Mouse (Mus musculus): ENCODE measurements around the gene 4930426L09Rik. TPM values are rescaled to one million over a fixed set of nuclear protein-coding genes. Genes with fewer than 3 reads are reported as not detected.

The 4930426L09Rik gene
- 0.18 and 0.38 TPM in 2 replicates for polyA plus RNA-seq (2016; fragmentation: Nextera tagmentation; extraction: Ambion mirVana)

DNA sequence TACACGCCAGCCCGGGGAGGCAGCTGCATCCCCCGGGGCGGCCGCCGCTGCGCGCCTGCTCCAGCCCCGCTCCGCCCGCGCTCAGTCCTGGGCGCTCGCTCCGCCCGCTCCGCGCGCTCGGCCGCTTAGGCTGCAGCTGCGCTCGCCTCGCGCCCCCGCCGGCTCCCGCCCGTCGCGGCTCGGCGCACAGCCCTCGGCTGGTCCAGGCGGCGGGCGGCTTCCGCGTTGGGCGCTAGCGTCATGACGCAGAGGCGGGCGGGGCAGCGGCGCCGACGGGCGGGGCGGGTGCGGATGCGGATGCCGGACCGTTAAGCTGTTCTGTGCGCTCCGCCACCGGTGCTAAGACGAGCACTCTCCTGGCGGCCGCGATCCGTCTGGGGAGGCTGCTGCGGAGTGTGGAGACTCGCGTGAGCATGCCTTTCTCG is at the start of gene 4930426L09Rik, which contains the start of gene Pip4k2a:
TSS of gene 4930426L09Rik (plus strand) at position 290 of the 425 bp plus-strand sequence.
TSS of gene Pip4k2a (minus strand) at position 73 of the 425 bp plus-strand sequence.
- under 1% methylated on average over 66 of the region's 66 CpGs for WGBS
- H3K4me1 ChIP-seq = peaks cover 20% of the 10 kb centered on the region
- H3K9me3 ChIP-seq = no peaks in the 10 kb centered on the region
- no peaks in the 10 kb centered on the region for H3K36me3 ChIP-seq
- peak; percentile 93 for DNase-seq (ENCODE audit: low spot score)
- H3K27me3 ChIP-seq (ENCODE audit: insufficient read depth, poor library complexity, severe bottlenecking) = no peaks in the 10 kb centered on the region
- peak within 1 kb of the TSS; percentile 84 for H3K4me3 ChIP-seq
- peak within 1 kb of the TSS; percentile 95 for H3K27ac ChIP-seq

DNA sequence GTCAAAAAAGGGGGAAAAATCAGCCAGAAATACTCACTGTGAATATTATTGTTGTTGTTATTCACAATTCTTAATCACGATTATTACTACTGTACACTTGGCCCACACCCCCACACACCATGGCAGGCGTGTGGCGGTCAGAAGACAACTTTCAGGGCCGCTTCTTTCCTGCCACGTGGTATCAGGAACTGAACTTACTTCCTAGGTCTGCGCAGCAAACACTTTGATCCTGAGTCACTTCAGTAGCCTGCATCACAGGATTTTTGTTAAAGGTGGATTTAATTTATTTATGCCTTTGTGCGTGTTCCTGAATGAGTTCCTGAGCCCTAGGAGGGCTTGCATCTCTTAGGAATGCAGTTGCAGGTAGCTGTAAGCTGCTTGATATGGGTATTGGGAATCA is 49.4 kb upstream of the 4930426L09Rik start:
- no peaks in the 10 kb centered on the region for H3K27me3 ChIP-seq (ENCODE audit: insufficient read depth, poor library complexity, severe bottlenecking)
- H3K27ac ChIP-seq = no peak overlapping the region
- no peaks in the 10 kb centered on the region for H3K36me3 ChIP-seq
- H3K4me3 ChIP-seq = no peak overlapping the region
- H3K4me1 ChIP-seq = peaks cover 15% of the 10 kb centered on the region
- WGBS = 83% methylated on average over 7 of the region's 7 CpGs
- DNase-seq (ENCODE audit: low spot score) = no peak
- no peaks in the 10 kb centered on the region for H3K9me3 ChIP-seq

DNA sequence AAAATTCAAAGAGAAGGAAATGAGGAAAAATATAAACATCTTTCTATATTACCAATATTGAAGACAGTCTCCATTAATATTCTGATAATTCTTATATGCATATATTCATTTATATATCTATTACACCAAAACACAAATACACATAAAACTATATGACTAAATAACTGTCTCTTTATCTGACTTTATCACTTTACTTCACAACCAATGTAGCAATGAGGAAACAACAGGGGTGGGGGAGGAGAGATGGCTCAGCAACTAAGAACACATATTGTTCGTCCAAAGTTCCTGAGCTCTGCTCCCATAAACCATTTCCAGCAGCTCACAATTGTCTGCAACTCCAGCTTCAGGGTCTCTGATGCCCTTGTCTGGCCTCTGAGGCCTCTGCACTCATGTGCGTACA is 47.4 kb upstream of the 4930426L09Rik start:
- no peaks in the 10 kb centered on the region for H3K27me3 ChIP-seq (ENCODE audit: insufficient read depth, poor library complexity, severe bottlenecking)
- H3K4me3 ChIP-seq = no peak overlapping the region
- 74% methylated on average over 2 of the region's 2 CpGs for WGBS
- no peaks in the 10 kb centered on the region for H3K9me3 ChIP-seq
- H3K27ac ChIP-seq = no peak overlapping the region
- DNase-seq (ENCODE audit: low spot score) = no peak
- H3K36me3 ChIP-seq = no peaks in the 10 kb centered on the region
- peaks cover 18% of the 10 kb centered on the region; the same call in 1 of the 2 replicates for H3K4me1 ChIP-seq

DNA sequence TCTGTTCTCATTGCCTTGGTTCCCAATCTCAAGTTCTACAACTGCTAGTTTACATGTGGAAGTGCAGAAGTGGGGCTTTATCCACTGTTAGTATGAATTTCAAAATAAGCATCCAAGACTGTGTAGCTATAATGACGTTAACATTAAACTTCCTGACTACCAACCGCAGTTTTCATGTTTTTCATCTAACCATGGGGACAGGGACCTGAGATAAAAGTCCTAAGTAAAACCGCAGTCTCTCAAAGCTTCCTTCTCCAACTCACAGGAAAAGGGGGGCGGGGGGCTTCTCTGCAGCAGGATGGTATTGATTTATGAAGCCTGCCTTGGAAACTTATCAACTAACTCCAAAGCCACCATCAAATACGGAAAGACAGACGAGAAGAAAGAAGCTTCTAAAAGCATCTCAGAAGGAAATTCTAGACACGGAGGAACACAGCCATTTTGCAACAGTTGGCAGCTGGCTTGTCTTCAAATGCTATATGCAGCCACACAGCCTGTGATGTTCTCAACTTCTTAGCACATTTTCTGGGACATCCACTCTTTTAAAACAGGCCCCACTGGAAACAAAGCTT is 46.0 kb upstream of the 4930426L09Rik start:
- no peaks in the 10 kb centered on the region for H3K9me3 ChIP-seq
- H3K4me1 ChIP-seq = peaks cover 26% of the 10 kb centered on the region
- no peaks in the 10 kb centered on the region for H3K27me3 ChIP-seq (ENCODE audit: insufficient read depth, poor library complexity, severe bottlenecking)
- WGBS = 46% methylated on average over 7 of the region's 7 CpGs
- no peak overlapping the region for H3K4me3 ChIP-seq
- no peak for DNase-seq (ENCODE audit: low spot score)
- no peak overlapping the region for H3K27ac ChIP-seq
- H3K36me3 ChIP-seq = no peaks in the 10 kb centered on the region

DNA sequence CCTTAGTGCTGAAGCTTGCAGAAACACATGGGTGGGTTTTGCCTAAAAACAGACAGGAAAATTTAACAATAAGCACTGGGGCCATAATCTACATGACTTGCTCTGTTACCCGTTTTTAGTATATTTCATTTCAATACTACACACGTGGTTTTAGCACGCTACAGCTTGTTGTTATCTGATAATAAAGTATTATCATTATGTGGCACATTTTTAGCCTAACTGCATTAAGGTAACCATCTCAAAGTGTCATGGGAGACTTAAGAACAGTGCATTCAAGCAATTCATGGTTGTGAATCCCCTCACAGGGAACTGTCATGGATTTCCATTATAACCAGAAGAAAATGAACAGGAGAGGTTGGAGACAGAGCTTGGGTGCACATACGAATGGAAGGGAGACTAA is 43.7 kb upstream of the 4930426L09Rik start:
- Histone ChIP-seq H3K9me3 (no peaks in the 10 kb centered on the region), H3K27ac (no peak overlapping the region), H3K4me3 (no peak overlapping the region), H3K4me1 (peaks cover 36% of the 10 kb centered on the region), H3K27me3 (ENCODE audit: insufficient read depth, poor library complexity, severe bottlenecking) (no peaks in the 10 kb centered on the region), H3K36me3 (no peaks in the 10 kb centered on the region)
- 72% methylated on average over 4 of the region's 4 CpGs for WGBS
- DNase-seq (ENCODE audit: low spot score) = no peak

DNA sequence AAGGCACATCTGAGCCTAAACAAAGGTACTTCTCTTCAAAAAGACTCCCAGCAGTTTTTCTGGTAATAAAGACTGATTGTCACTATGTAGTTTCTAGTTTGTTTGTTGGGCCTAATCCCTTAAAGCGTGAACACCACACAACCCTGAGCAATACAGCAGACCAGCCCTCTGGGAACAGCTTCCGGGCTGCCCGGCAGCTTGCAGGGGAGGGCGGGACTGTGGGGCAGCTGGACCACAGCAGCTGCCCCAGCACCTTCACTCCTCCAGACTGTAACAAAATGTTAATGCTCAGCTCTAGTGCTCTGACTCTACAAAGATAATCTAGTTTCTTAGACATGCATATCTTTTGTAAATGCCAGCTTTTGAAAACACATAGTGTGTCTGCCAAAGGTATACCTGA is 43.1 kb upstream of the 4930426L09Rik start:
- DNase-seq (ENCODE audit: low spot score) = no peak
- no peak overlapping the region for H3K27ac ChIP-seq
- 38% methylated on average over 4 of the region's 4 CpGs for WGBS
- no peak overlapping the region for H3K4me3 ChIP-seq
- H3K9me3 ChIP-seq = no peaks in the 10 kb centered on the region
- peaks cover 36% of the 10 kb centered on the region for H3K4me1 ChIP-seq
- no peaks in the 10 kb centered on the region for H3K27me3 ChIP-seq (ENCODE audit: insufficient read depth, poor library complexity, severe bottlenecking)
- no peaks in the 10 kb centered on the region for H3K36me3 ChIP-seq

DNA sequence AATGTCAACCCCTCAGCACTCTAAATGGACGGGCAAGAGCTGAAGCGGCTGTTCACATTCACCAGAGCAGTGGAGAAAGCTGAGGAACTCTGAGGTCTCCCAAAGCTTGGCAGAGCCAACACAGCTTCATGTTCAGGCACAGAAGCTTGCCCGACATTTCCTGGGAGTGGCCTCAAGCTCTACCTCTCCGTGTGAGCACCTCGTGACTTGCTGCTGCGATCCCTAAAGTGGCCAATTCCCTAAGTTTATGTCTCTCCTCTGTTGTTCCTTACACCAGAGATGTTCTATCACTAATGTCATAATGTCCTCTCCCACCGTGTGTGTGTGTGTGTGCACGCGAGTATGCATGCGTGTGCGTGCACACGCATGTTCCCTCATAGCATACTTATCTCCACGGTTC is 42.5 kb upstream of the 4930426L09Rik start:
- WGBS = 80% methylated on average over 13 of the region's 13 CpGs

DNA sequence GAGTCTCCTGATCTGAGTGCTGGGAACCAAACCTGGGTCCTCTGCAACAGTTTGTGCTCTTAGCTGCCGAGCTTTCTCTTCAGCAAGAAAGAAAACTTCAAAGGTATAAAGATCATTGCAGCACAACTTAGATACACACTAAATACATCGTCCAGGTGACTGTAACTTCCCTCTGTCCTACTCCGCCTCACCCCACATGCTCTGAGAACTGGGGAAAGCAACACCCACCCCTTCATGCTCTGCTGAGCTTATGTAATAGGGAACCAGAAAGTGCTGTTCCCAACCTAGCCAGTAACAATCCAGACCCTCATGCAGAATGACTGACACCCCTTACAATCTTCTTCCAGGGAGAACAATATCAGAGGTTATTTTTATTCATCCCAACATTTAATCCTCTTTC is 41.7 kb upstream of the 4930426L09Rik start:
- DNase-seq (ENCODE audit: low spot score) = no peak
- no peak overlapping the region for H3K4me3 ChIP-seq
- no peaks in the 10 kb centered on the region for H3K27me3 ChIP-seq (ENCODE audit: insufficient read depth, poor library complexity, severe bottlenecking)
- 91% methylated on average over 3 of the region's 3 CpGs for WGBS
- no peak overlapping the region for H3K27ac ChIP-seq
- no peaks in the 10 kb centered on the region for H3K36me3 ChIP-seq
- peaks cover 46% of the 10 kb centered on the region for H3K4me1 ChIP-seq
- H3K9me3 ChIP-seq = no peaks in the 10 kb centered on the region

More for the DNA sequence above, 42.5 kb upstream of the 4930426L09Rik start:
- Histone ChIP-seq H3K27me3 (ENCODE audit: insufficient read depth, poor library complexity, severe bottlenecking) (no peaks in the 10 kb centered on the region), H3K4me1 (peaks cover 41% of the 10 kb centered on the region), H3K27ac (no peak overlapping the region), H3K36me3 (no peaks in the 10 kb centered on the region), H3K4me3 (no peak overlapping the region), H3K9me3 (no peaks in the 10 kb centered on the region)
- DNase-seq (ENCODE audit: low spot score) = no peak

DNA sequence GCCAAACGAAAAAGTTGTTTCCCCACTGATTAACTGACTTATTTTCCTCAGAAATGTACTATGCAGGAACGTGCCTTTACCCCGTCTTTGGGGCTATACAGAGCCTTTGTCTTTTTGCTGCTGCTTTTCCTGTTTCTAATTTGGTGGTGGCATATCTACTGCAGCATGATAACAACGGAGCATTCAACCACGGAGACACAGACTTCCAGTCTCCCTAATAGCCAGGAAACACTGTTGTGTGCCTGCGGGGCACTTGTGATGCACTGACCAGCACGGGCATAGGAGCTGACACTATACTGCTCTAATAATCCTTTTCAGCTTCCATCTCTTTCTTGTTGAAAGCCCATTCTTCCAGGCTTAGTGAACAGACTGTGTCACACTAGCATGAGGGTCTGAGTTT is 41.2 kb upstream of the 4930426L09Rik start:
- Histone ChIP-seq H3K4me3 (no peak overlapping the region; the same call in 1 of the 2 replicates), H3K9me3 (no peaks in the 10 kb centered on the region), H3K4me1 (peaks cover 46% of the 10 kb centered on the region), H3K27ac (peak overlapping the region; percentile 71; the same call in 1 of the 2 replicates), H3K36me3 (no peaks in the 10 kb centered on the region), H3K27me3 (ENCODE audit: insufficient read depth, poor library complexity, severe bottlenecking) (no peaks in the 10 kb centered on the region)
- no peak for DNase-seq (ENCODE audit: low spot score)
- 12% methylated on average over 7 of the region's 7 CpGs for WGBS

DNA sequence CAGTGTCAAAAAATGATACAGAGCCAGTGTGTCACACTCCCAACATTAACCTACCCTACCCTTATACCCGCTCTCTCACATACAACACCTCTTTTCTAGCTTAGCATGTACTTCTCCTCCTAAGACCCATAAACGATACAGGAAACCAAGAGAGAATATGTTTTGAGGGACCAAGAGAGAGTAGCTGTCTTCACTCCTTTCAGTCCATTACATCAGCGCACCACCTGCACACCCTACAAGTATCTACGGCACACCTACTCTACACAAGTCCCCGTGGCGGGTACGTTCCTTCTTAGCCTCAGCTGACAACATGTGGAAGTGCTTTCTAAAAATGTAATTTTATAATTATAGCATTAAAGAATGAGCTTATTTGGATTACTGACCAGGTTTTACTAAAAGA is 40.7 kb upstream of the 4930426L09Rik start:
- 80% methylated on average over 7 of the region's 7 CpGs for WGBS
- H3K9me3 ChIP-seq = no peaks in the 10 kb centered on the region
- H3K4me1 ChIP-seq = peaks cover 46% of the 10 kb centered on the region
- DNase-seq (ENCODE audit: low spot score) = no peak
- H3K36me3 ChIP-seq = no peaks in the 10 kb centered on the region
- H3K4me3 ChIP-seq = no peak overlapping the region
- H3K27ac ChIP-seq = peak overlapping the region; percentile 71; the same call in 1 of the 2 replicates
- no peaks in the 10 kb centered on the region for H3K27me3 ChIP-seq (ENCODE audit: insufficient read depth, poor library complexity, severe bottlenecking)

DNA sequence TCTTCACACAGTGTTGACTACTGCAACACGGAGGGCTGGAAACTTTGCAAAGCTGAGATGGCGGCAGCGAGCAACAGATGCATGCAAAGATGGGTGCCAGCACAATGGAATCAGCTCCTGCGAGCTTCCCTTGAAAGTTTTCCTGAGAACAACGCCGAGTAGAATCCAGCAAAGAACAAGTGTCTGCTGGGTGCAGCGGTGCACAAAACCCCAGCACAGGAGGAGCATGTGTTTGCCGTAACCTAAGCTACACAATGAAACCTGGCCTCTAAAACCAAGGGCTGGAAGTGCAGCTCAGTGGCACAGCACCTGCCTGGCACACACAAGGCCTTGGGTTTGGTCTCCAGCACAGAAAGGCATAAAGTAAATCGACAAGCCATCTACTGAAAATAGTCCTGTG is 40.1 kb upstream of the 4930426L09Rik start:
- H3K4me3 ChIP-seq = no peak overlapping the region
- H3K27ac ChIP-seq = no peak overlapping the region
- H3K4me1 ChIP-seq = peaks cover 46% of the 10 kb centered on the region
- no peaks in the 10 kb centered on the region for H3K36me3 ChIP-seq
- no peaks in the 10 kb centered on the region for H3K9me3 ChIP-seq
- DNase-seq (ENCODE audit: low spot score) = no peak
- 81% methylated on average over 9 of the region's 9 CpGs for WGBS
- no peaks in the 10 kb centered on the region for H3K27me3 ChIP-seq (ENCODE audit: insufficient read depth, poor library complexity, severe bottlenecking)

DNA sequence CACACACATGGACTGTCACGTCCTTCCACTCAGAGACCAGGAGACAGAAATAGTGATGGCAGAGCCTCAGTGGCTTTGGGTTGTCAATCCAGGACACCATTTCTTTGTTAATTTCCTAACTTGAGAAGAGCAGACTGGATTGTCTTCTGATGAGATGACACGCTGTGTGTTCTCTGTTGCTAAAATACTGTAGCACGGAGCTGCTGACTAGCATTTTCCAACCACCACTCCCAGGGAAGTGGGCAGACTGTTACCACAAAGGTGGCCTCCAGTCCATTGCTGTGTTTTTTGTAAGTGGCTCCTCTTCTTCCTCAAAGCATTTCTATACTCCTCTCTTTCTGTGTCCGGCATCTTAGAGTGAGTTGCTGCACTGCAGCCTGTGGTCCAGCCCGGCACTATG is 39.6 kb upstream of the 4930426L09Rik start:
- DNase-seq (ENCODE audit: low spot score) = no peak
- Histone ChIP-seq H3K4me3 (no peak overlapping the region), H3K27me3 (ENCODE audit: insufficient read depth, poor library complexity, severe bottlenecking) (no peaks in the 10 kb centered on the region), H3K4me1 (peaks cover 46% of the 10 kb centered on the region), H3K36me3 (no peaks in the 10 kb centered on the region), H3K9me3 (no peaks in the 10 kb centered on the region), H3K27ac (no peak overlapping the region)
- 85% methylated on average over 5 of the region's 5 CpGs for WGBS

DNA sequence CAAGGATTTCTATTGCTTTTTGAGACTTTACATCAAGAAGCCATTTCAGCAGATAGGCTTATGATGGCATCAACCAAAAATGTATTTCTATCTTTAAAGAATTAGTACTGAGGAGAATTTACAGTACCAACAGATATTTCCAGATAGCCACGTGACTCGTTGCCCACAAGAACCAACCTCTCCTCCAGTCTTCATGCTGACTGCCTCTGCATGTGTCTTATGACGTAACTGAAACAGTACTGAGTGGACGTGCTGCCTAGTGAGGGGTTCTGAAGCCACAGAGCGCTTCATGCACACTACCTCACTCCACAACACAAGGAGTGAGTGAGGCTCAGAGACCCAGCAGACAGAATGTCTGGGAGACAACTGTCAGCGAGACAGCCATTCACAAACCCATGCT is 39.1 kb upstream of the 4930426L09Rik start:
- no peak for DNase-seq (ENCODE audit: low spot score)
- WGBS = 84% methylated on average over 6 of the region's 6 CpGs
- H3K9me3 ChIP-seq = no peaks in the 10 kb centered on the region
- no peaks in the 10 kb centered on the region for H3K36me3 ChIP-seq
- H3K27ac ChIP-seq = no peak overlapping the region
- H3K4me1 ChIP-seq = peaks cover 46% of the 10 kb centered on the region
- no peak overlapping the region for H3K4me3 ChIP-seq
- no peaks in the 10 kb centered on the region for H3K27me3 ChIP-seq (ENCODE audit: insufficient read depth, poor library complexity, severe bottlenecking)

DNA sequence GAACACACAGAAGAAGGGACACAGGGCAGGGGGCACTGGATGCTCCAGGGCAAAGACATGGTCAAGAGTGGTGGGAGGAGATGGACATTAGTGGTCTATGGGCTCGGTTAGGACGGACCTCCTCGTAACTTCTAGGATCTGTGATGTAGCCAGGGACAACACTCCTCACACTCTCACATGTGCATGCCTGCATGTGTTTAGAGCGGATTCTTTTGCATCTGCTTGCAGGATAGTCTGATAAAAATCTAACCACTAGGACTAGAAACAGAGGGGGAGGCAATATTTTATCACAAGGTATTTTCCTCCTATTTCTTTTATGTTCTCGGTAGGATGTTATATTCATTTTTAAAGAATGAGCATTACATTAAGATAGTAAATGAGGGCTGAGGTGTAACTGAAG is 38.6 kb upstream of the 4930426L09Rik start:
- Histone ChIP-seq H3K9me3 (no peaks in the 10 kb centered on the region), H3K36me3 (no peaks in the 10 kb centered on the region), H3K4me3 (no peak overlapping the region), H3K27ac (no peak overlapping the region), H3K27me3 (ENCODE audit: insufficient read depth, poor library complexity, severe bottlenecking) (no peaks in the 10 kb centered on the region), H3K4me1 (peaks cover 46% of the 10 kb centered on the region)
- no peak for DNase-seq (ENCODE audit: low spot score)
- 92% methylated on average over 5 of the region's 5 CpGs for WGBS

All from heart, embryonic 10.5 days (tissue).